Mouse (Mus musculus): ENCODE results near the gene Samd14.

DNA sequence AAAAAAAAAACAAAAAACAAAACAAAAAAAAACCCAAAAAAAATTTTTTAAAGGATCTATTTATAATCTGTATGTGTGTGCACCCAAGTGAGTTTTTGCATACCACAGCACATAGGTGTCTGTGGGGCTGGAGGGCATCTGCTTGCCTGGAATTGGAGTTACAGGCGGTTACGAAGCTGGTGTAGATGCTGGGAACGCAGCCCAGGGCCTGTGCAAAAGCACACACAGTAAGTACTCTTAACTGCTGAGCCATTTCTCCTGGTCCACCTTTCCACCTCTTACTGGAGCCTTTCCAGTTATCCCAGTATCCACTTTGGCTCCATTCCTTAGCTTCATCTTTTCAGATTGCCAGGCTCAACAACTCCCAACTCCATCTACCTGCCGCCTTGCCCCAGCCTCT lies 33.4 kb downstream of the Samd14 start:
- no peak for TF ChIP-seq CTCF (IDR thresholded peaks at IDR 0.05; ENCODE audit: borderline replicate concordance, control insufficient read depth, extremely low read depth, insufficient read depth, low read length, poor library complexity)
- no peak for TF ChIP-seq POLR2A (IDR thresholded peaks at IDR 0.05; ENCODE audit: control insufficient read depth, extremely low read depth, insufficient read depth, low read length, poor library complexity)

Data from thymus, adult 2 months (tissue).